Mouse (Mus musculus) neutrophil, adult 5-6 weeks (primary cell): ENCODE data around the gene Serpinc1. TPM values are rescaled to one million over a fixed set of nuclear protein-coding genes. Genes with fewer than 3 reads are reported as not detected.
"Not testable (repeated sequence)": the region's sequence is repeated elsewhere in the genome, so short reads cannot be mapped to it uniquely, and the experiment has no call there.

Experiments
- ATAC-seq: fragments of 151-379, 151-347 bp; 2 replicates; pipeline ENCODE4 v1.8.0; 2017; ENCODE audit warnings: mild to moderate bottlenecking, moderate TSS enrichment; ENCODE audit not compliant: insufficient number of reproducible peaks, poor library complexity, low FRiP score, severe bottlenecking; ENCODE audit errors: extremely low read depth
- total RNA-seq: library from RNA; stranded (forward); fragments of 200-1000 nt; gene quantifications from 2 replicates; pipeline ENCODE4 v1.2.3, GENCODE M21; 2017

Serpinc1 gene
- total RNA-seq, 1 experiment from 2014 or later, result 4.7 TPM

GRCm38 (mm10) chr1:161010436-161010835, 32.1 kb downstream of the Serpinc1 start:
- ATAC-seq, result no peak

- no peak for ATAC-seq
Observed at GRCm38 (mm10) chr1:161016378-161016777, 38.0 kb downstream of the Serpinc1 start.

GRCm38 (mm10) chr1:161020051-161020450, 41.7 kb downstream of the Serpinc1 start:
- no peak for ATAC-seq

GRCm38 (mm10) chr1:161025410-161026210, 47.2 kb downstream of the Serpinc1 start:
- no peak for ATAC-seq

GRCm38 (mm10) chr1:161027196-161027595, 48.8 kb downstream of the Serpinc1 start:
- no peak for ATAC-seq

GRCm38 (mm10) chr1:161028427-161028826, 50.0 kb downstream of the Serpinc1 start:
- ATAC-seq, result not testable (repeated sequence)

GRCm38 (mm10) chr1:161030058-161030457, 51.7 kb downstream of the Serpinc1 start:
- ATAC-seq, result no peak

GRCm38 (mm10) chr1:161031881-161032280, 53.5 kb downstream of the Serpinc1 start:
- no peak for ATAC-seq

- ATAC-seq, result no peak
Observed at GRCm38 (mm10) chr1:161032345-161032744, 54.0 kb downstream of the Serpinc1 start.

GRCm38 (mm10) chr1:161033856-161034434, 55.6 kb downstream of the Serpinc1 start:
- no peak for ATAC-seq

- peak; percentile 91 for ATAC-seq
Observed at GRCm38 (mm10) chr1:161034435-161035280, 56.3 kb downstream of the Serpinc1 start, which contains the start of gene Zbtb37. TSS of gene Zbtb37 (minus strand) at chr1:161034849.

- peak; percentile 9 for ATAC-seq
Observed at GRCm38 (mm10) chr1:161035281-161035785, 56.9 kb downstream of the Serpinc1 start.

GRCm38 (mm10) chr1:161035786-161036404, 57.5 kb downstream of the Serpinc1 start:
- ATAC-seq, result no peak

GRCm38 (mm10) chr1:161036411-161036841, 58.0 kb downstream of the Serpinc1 start:
- no peak for ATAC-seq

GRCm38 (mm10) chr1:161037026-161037425, 58.6 kb downstream of the Serpinc1 start:
- ATAC-seq, result no peak

GRCm38 (mm10) chr1:161037599-161037998, 59.2 kb downstream of the Serpinc1 start:
- ATAC-seq, result no peak

- no peak for ATAC-seq
Observed at GRCm38 (mm10) chr1:161038004-161038403, 59.6 kb downstream of the Serpinc1 start.

GRCm38 (mm10) chr1:161038968-161039721, 60.8 kb downstream of the Serpinc1 start:
- no peak for ATAC-seq
